Mouse (Mus musculus): ENCODE measurements around the gene Kif14. TPM values are rescaled to one million over a fixed set of nuclear protein-coding genes. Genes with fewer than 3 reads are reported as not detected.

The Kif14 gene
- polyA plus RNA-seq, 1 experiment, result 0.43 TPM

GRCm38 (mm10) chr1:136569206-136569605 lies 103.1 kb downstream of the Kif14 start:
- Histone ChIP-seq H3K4me3 (replicated peaks) (no peak overlapping the region), H3K4me1 (ENCODE audit: control insufficient read depth) (peaks cover 3% of the 10 kb centered on the region), H3K36me3 (ENCODE audit: control insufficient read depth) (no peaks in the 10 kb centered on the region), H3K27me3 (ENCODE audit: control insufficient read depth) (no peaks in the 10 kb centered on the region), H3K9me3 (ENCODE audit: control insufficient read depth, low read length) (no peaks in the 10 kb centered on the region)
- TF ChIP-seq TAL1 (IDR thresholded peaks at IDR 0.05; ENCODE audit: low read length) (no peak), GATA1 (IDR thresholded peaks at IDR 0.05; ENCODE audit: low read length) (no peak)

GRCm38 (mm10) chr1:136569626-136570297 lies 103.6 kb downstream of the Kif14 start:
- no peak overlapping the region for H3K4me3 ChIP-seq (replicated peaks)
- no peaks in the 10 kb centered on the region for H3K9me3 ChIP-seq (ENCODE audit: control insufficient read depth, low read length)
- H3K4me1 ChIP-seq (ENCODE audit: control insufficient read depth), result peaks cover 3% of the 10 kb centered on the region
- H3K27me3 ChIP-seq (ENCODE audit: control insufficient read depth), result no peaks in the 10 kb centered on the region
- no peak for TF ChIP-seq GATA1 (IDR thresholded peaks at IDR 0.05; ENCODE audit: low read length)
- TF ChIP-seq TAL1 (IDR thresholded peaks at IDR 0.05; ENCODE audit: low read length), result no peak
- no peaks in the 10 kb centered on the region for H3K36me3 ChIP-seq (ENCODE audit: control insufficient read depth)

- Histone ChIP-seq H3K9me3 (ENCODE audit: control insufficient read depth, low read length) (no peaks in the 10 kb centered on the region), H3K4me3 (replicated peaks) (no peak overlapping the region), H3K4me1 (ENCODE audit: control insufficient read depth) (peaks cover 3% of the 10 kb centered on the region), H3K27me3 (ENCODE audit: control insufficient read depth) (no peaks in the 10 kb centered on the region), H3K36me3 (ENCODE audit: control insufficient read depth) (no peaks in the 10 kb centered on the region)
- no peak for TF ChIP-seq TAL1 (IDR thresholded peaks at IDR 0.05; ENCODE audit: low read length)
- TF ChIP-seq GATA1 (IDR thresholded peaks at IDR 0.05; ENCODE audit: low read length), result no peak
Observed at GRCm38 (mm10) chr1:136570298-136570653, 104.1 kb downstream of the Kif14 start.

- TF ChIP-seq TAL1 (IDR thresholded peaks at IDR 0.05; ENCODE audit: low read length), result no peak
- TF ChIP-seq GATA1 (IDR thresholded peaks at IDR 0.05; ENCODE audit: low read length), result no peak
- no peak overlapping the region for H3K4me3 ChIP-seq (replicated peaks)
Observed at GRCm38 (mm10) chr1:136570976-136571375, 104.8 kb downstream of the Kif14 start.

GRCm38 (mm10) chr1:136571530-136571929 lies 105.4 kb downstream of the Kif14 start:
- H3K36me3 ChIP-seq (ENCODE audit: control insufficient read depth), result no peaks in the 10 kb centered on the region
- TF ChIP-seq TAL1 (IDR thresholded peaks at IDR 0.05; ENCODE audit: low read length) (no peak), GATA1 (IDR thresholded peaks at IDR 0.05; ENCODE audit: low read length) (no peak)
- no peaks in the 10 kb centered on the region for H3K9me3 ChIP-seq (ENCODE audit: control insufficient read depth, low read length)
- no peaks in the 10 kb centered on the region for H3K27me3 ChIP-seq (ENCODE audit: control insufficient read depth)
- H3K4me1 ChIP-seq (ENCODE audit: control insufficient read depth), result peaks cover 3% of the 10 kb centered on the region
- no peak overlapping the region for H3K4me3 ChIP-seq (replicated peaks)

More at GRCm38 (mm10) chr1:136570976-136571375, 104.8 kb downstream of the Kif14 start:
- Histone ChIP-seq H3K36me3 (ENCODE audit: control insufficient read depth) (no peaks in the 10 kb centered on the region), H3K4me1 (ENCODE audit: control insufficient read depth) (peaks cover 3% of the 10 kb centered on the region), H3K27me3 (ENCODE audit: control insufficient read depth) (no peaks in the 10 kb centered on the region), H3K9me3 (ENCODE audit: control insufficient read depth, low read length) (no peaks in the 10 kb centered on the region)

- no peaks in the 10 kb centered on the region for H3K36me3 ChIP-seq (ENCODE audit: control insufficient read depth)
- H3K4me3 ChIP-seq (replicated peaks), result no peak overlapping the region
- no peak for TF ChIP-seq GATA1 (IDR thresholded peaks at IDR 0.05; ENCODE audit: low read length)
Observed at GRCm38 (mm10) chr1:136577890-136578663, 111.9 kb downstream of the Kif14 start.

GRCm38 (mm10) chr1:136579360-136579759 lies 113.2 kb downstream of the Kif14 start:
- no peaks in the 10 kb centered on the region for H3K9me3 ChIP-seq (ENCODE audit: control insufficient read depth, low read length)
- H3K4me3 ChIP-seq (replicated peaks), result no peak overlapping the region
- H3K27me3 ChIP-seq (ENCODE audit: control insufficient read depth), result peaks cover 21% of the 10 kb centered on the region
- TF ChIP-seq TAL1 (IDR thresholded peaks at IDR 0.05; ENCODE audit: low read length) (no peak), GATA1 (IDR thresholded peaks at IDR 0.05; ENCODE audit: low read length) (no peak)
- H3K4me1 ChIP-seq (ENCODE audit: control insufficient read depth), result no peaks in the 10 kb centered on the region
- H3K36me3 ChIP-seq (ENCODE audit: control insufficient read depth), result no peaks in the 10 kb centered on the region

More at GRCm38 (mm10) chr1:136577890-136578663, 111.9 kb downstream of the Kif14 start:
- H3K9me3 ChIP-seq (ENCODE audit: control insufficient read depth, low read length), result no peaks in the 10 kb centered on the region
- peaks cover 21% of the 10 kb centered on the region for H3K27me3 ChIP-seq (ENCODE audit: control insufficient read depth)
- no peaks in the 10 kb centered on the region for H3K4me1 ChIP-seq (ENCODE audit: control insufficient read depth)

GRCm38 (mm10) chr1:136580266-136580665 lies 114.1 kb downstream of the Kif14 start:
- H3K4me3 ChIP-seq (replicated peaks), result no peak overlapping the region
- no peak for TF ChIP-seq GATA1 (IDR thresholded peaks at IDR 0.05; ENCODE audit: low read length)
- no peak for TF ChIP-seq TAL1 (IDR thresholded peaks at IDR 0.05; ENCODE audit: low read length)

More at GRCm38 (mm10) chr1:136580266-136580665, 114.1 kb downstream of the Kif14 start:
- Histone ChIP-seq H3K27me3 (ENCODE audit: control insufficient read depth) (peaks cover 21% of the 10 kb centered on the region), H3K36me3 (ENCODE audit: control insufficient read depth) (no peaks in the 10 kb centered on the region), H3K9me3 (ENCODE audit: control insufficient read depth, low read length) (no peaks in the 10 kb centered on the region), H3K4me1 (ENCODE audit: control insufficient read depth) (no peaks in the 10 kb centered on the region)

Other genes with a start within 250 kb of the Kif14 start
- not detected in 2 replicates for gene Inava, start 232.1 kb upstream of the Kif14 start, polyA plus RNA-seq (2012)
- 0.04 TPM in 1 of 2 replicates, not detected in the other for gene Gpr25, start 205.5 kb upstream of the Kif14 start, polyA plus RNA-seq (2012)
- gene Camsap2, start 120.2 kb upstream of the Kif14 start, polyA plus RNA-seq (2012), result 0.76 and 1.1 TPM in 2 replicates
- 0.07 and 0.09 TPM in 2 replicates for gene Ddx59, start 51.1 kb upstream of the Kif14 start, polyA plus RNA-seq (2012)
- 0.04 and 0.12 TPM in 2 replicates for gene Zfp281, start 158.6 kb downstream of the Kif14 start, polyA plus RNA-seq (2012)